Mouse (Mus musculus): ENCODE results near the gene Pparg.

Gene Pparg

GRCm38 (mm10) chr6:115361606-115362462 lies 1.1 kb downstream of the Pparg start:
- peak; percentile 70 for ATAC-seq (ENCODE audit: low TSS enrichment)

- ATAC-seq (ENCODE audit: low TSS enrichment), result peak; percentile 55; the same call in 1 of the 2 replicates
These were observed 6.3 kb downstream of the Pparg start for GRCm38 (mm10) chr6:115366869-115367610.

GRCm38 (mm10) chr6:115374871-115375852 lies 14.4 kb downstream of the Pparg start:
- no peak for ATAC-seq (ENCODE audit: low TSS enrichment)

GRCm38 (mm10) chr6:115380596-115380995 lies 19.8 kb downstream of the Pparg start:
- ATAC-seq (ENCODE audit: low TSS enrichment), result no peak

- no peak for ATAC-seq (ENCODE audit: low TSS enrichment)
These were observed 22.0 kb downstream of the Pparg start for GRCm38 (mm10) chr6:115382712-115383111.

GRCm38 (mm10) chr6:115389945-115390540 lies 29.3 kb downstream of the Pparg start:
- no peak for ATAC-seq (ENCODE audit: low TSS enrichment)

GRCm38 (mm10) chr6:115396911-115397310 lies 36.2 kb downstream of the Pparg start:
- no peak for ATAC-seq (ENCODE audit: low TSS enrichment)

- no peak for ATAC-seq (ENCODE audit: low TSS enrichment)
These were observed 43.6 kb downstream of the Pparg start for GRCm38 (mm10) chr6:115404354-115404753.

GRCm38 (mm10) chr6:115411477-115411876 lies 50.7 kb downstream of the Pparg start:
- peak; percentile 41; the same call in 1 of the 2 replicates for ATAC-seq (ENCODE audit: low TSS enrichment)

- ATAC-seq (ENCODE audit: low TSS enrichment), result no peak
These were observed 57.4 kb downstream of the Pparg start for GRCm38 (mm10) chr6:115418171-115418570.

- no peak for ATAC-seq (ENCODE audit: low TSS enrichment)
These were observed 58.2 kb downstream of the Pparg start for GRCm38 (mm10) chr6:115418964-115419363.

GRCm38 (mm10) chr6:115420963-115421362 lies 60.2 kb downstream of the Pparg start:
- ATAC-seq (ENCODE audit: low TSS enrichment), result no peak

- no peak for ATAC-seq (ENCODE audit: low TSS enrichment)
These were observed 60.9 kb downstream of the Pparg start for GRCm38 (mm10) chr6:115421665-115422064.

GRCm38 (mm10) chr6:115424433-115424832 lies 63.7 kb downstream of the Pparg start:
- no peak for ATAC-seq (ENCODE audit: low TSS enrichment)

- ATAC-seq (ENCODE audit: low TSS enrichment), result no peak
These were observed 72.0 kb downstream of the Pparg start for GRCm38 (mm10) chr6:115432726-115433125.

- ATAC-seq (ENCODE audit: low TSS enrichment), result no peak
These were observed 73.3 kb downstream of the Pparg start for GRCm38 (mm10) chr6:115434054-115434453.

GRCm38 (mm10) chr6:115434816-115435215 lies 74.1 kb downstream of the Pparg start:
- ATAC-seq (ENCODE audit: low TSS enrichment), result no peak

- ATAC-seq (ENCODE audit: low TSS enrichment), result no peak
These were observed 79.7 kb downstream of the Pparg start for GRCm38 (mm10) chr6:115440231-115441006.

- no peak for ATAC-seq (ENCODE audit: low TSS enrichment)
These were observed 91.8 kb downstream of the Pparg start for GRCm38 (mm10) chr6:115452501-115452900.

GRCm38 (mm10) chr6:115462743-115463337 lies 102.1 kb downstream of the Pparg start:
- ATAC-seq (ENCODE audit: low TSS enrichment), result no peak
